Mouse (Mus musculus): ENCODE results near the gene Sprr4. TPM values are rescaled to one million over a fixed set of nuclear protein-coding genes. Genes with fewer than 3 reads are reported as not detected.

Gene Sprr4
- polyA plus RNA-seq (2012; fragmentation: generic; extraction: Trizol), result not detected

DNA sequence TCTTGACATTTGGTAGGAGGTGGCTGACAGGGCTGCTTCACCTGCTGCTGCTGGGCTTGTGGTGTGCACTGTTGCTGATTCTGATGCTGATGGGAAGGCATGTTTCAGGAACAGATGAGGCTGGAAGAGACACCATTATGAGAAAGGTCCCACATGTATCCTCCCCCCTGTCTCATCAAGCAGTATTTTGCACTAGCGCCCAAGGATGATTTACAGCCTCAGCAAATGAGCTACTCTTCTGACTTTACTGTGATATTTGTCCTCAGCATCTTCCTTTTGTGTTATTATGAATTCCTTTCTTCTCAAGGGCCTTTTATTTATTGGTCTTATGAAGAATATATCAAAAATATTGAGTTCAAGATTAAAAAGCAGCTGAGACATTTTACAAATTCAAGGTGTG is at the start of gene Sprr4:
TSS of gene Sprr4 (minus strand) at position 101 of the 400 bp plus-strand sequence.

DNA sequence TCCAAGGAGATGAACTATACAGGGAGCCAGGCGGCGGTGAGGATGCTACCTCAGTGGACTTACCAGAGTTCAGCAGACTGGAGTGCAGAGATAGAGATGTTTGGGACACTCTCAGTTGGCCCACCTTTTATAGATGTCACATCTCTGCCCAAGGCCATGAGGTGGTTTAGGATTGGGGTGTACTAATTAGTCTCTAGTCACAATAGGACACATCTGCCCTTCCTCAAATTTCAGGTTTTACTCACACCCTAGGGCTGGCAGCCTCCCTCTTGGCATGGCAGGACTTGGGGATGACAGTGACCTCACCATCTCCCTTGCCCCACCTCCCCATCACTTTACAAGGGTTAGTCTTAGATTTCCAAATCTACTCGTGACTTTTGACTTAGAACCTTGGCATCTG is 34.1 kb upstream of the Sprr4 start, which contains the start of gene 2310046K23Rik:
TSS of gene 2310046K23Rik (minus strand) at position 101 of the 400 bp plus-strand sequence.

DNA sequence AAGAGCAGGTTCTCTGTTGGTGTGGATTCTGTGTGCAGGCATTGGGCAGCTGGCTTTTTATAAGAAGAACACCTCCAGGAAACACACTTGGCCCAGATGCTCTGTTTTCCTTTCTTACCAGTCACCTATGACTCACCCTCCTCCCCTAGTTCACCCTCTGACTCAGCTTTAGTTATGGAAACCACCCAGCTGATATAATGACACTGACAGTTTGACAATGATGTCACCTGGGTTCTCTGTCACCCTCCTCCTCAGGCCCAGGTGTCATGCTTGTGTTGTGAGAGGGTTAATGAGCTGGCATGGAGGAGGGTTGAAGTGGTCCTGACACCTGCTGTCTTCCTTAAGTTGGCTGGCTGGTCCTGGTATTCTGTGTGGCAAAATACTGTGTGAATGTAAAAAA is 14.4 kb downstream of the Sprr4 start, which contains the start of gene Sprr1a:
TSS of gene Sprr1a (minus strand) at position 33 of the 400 bp plus-strand sequence.

DNA sequence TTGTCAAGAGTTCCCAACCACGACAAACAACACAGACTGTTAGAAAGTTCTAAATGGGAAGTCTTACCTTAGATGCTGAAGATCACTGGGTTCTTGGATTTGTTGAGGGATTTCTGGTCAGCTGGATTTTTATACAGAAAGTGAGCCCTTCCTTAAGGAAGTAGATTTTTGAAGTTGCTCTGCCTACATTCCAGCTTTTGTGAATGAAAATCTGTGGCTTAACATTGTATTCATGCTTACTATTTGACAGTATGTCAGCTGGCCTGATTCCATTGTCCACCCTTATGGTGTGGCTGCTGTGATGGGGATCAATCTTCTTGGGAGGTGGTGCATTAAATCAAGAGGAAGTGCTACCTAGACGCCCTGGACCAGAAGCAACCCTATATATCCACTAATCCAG is 41.7 kb downstream of the Sprr4 start, which contains the start of gene Sprr3:
TSS of gene Sprr3 (minus strand) at position 101 of the 400 bp plus-strand sequence.

Other genes starting within 250 kb of the Sprr4 start
- under 1 TPM in 1 of 2 experiments, not detected in 1; 0.06 TPM for gene Sprr2a3, start 215.1 kb downstream of the Sprr4 start, polyA plus RNA-seq (2012; fragmentation: generic; extraction: Trizol)
- gene Sprr2b, start 183.9 kb downstream of the Sprr4 start, polyA plus RNA-seq (2012; fragmentation: generic; extraction: Trizol), result not detected
- not detected for gene Sprr2d, start 161.4 kb downstream of the Sprr4 start, polyA plus RNA-seq (2012; fragmentation: generic; extraction: Trizol)
- gene Sprr2e, start 148.3 kb downstream of the Sprr4 start, polyA plus RNA-seq (2012; fragmentation: generic; extraction: Trizol), result under 1 TPM in 1 of 2 experiments, not detected in 1; 0.05 TPM
- not detected for gene Sprr2f, start 135.3 kb downstream of the Sprr4 start, polyA plus RNA-seq (2012; fragmentation: generic; extraction: Trizol)
- under 1 TPM in 1 of 2 experiments, not detected in 1; 0.04 TPM for gene Sprr2h, start 114.8 kb downstream of the Sprr4 start, polyA plus RNA-seq (2012; fragmentation: generic; extraction: Trizol)
- gene Sprr2i, start 92.5 kb downstream of the Sprr4 start, polyA plus RNA-seq (2012; fragmentation: generic; extraction: Trizol), result not detected
- under 1 TPM in 1 of 2 experiments, not detected in 1; 0.15 TPM for gene Sprr2j-ps, start 82.4 kb downstream of the Sprr4 start, polyA plus RNA-seq (2012; fragmentation: generic; extraction: Trizol)
- 10 to 100 TPM in 1 of 2 experiments, 1 to 10 TPM in 1; 6.3 to 13.3 TPM for gene Gm9774, start 71.1 kb downstream of the Sprr4 start, polyA plus RNA-seq (2012; fragmentation: generic; extraction: Trizol)
- 1 to 10 TPM in 1 of 2 experiments, under 1 TPM in 1; 0.38 to 2.1 TPM for gene Sprr2k, start 67.9 kb downstream of the Sprr4 start, polyA plus RNA-seq (2012; fragmentation: generic; extraction: Trizol)
- gene Sprr1b, start 61.7 kb downstream of the Sprr4 start, polyA plus RNA-seq (2012; fragmentation: generic; extraction: Trizol), result not detected
- not detected for gene Sprr3, start 41.8 kb downstream of the Sprr4 start, polyA plus RNA-seq (2012; fragmentation: generic; extraction: Trizol)
- 10 to 100 TPM in 1 of 2 experiments, 1 to 10 TPM in 1; 4.8 to 21.7 TPM for gene Sprr1a, start 14.6 kb downstream of the Sprr4 start, polyA plus RNA-seq (2012; fragmentation: generic; extraction: Trizol)
- gene 2310046K23Rik, start 34.0 kb upstream of the Sprr4 start, polyA plus RNA-seq (2012; fragmentation: generic; extraction: Trizol), result not detected
- gene Ivl, start 73.2 kb upstream of the Sprr4 start, polyA plus RNA-seq (2012; fragmentation: generic; extraction: Trizol), result under 1 TPM; 0.01 to 0.02 TPM
- not detected for gene Smcp, start 88.5 kb upstream of the Sprr4 start, polyA plus RNA-seq (2012; fragmentation: generic; extraction: Trizol)
- gene 2210017I01Rik, start 107.0 kb upstream of the Sprr4 start, polyA plus RNA-seq (2012; fragmentation: generic; extraction: Trizol), result not detected
- not detected for gene Lce6a, start 121.2 kb upstream of the Sprr4 start, polyA plus RNA-seq (2012; fragmentation: generic; extraction: Trizol)
- not detected for gene Lce1a1, start 147.8 kb upstream of the Sprr4 start, polyA plus RNA-seq (2012; fragmentation: generic; extraction: Trizol)
- not detected for gene Lce1b, start 156.4 kb upstream of the Sprr4 start, polyA plus RNA-seq (2012; fragmentation: generic; extraction: Trizol)
- gene Lce1a2, start 169.8 kb upstream of the Sprr4 start, polyA plus RNA-seq (2012; fragmentation: generic; extraction: Trizol), result not detected
- gene Lce1c, start 178.8 kb upstream of the Sprr4 start, polyA plus RNA-seq (2012; fragmentation: generic; extraction: Trizol), result not detected
- not detected for gene Lce1d, start 186.7 kb upstream of the Sprr4 start, polyA plus RNA-seq (2012; fragmentation: generic; extraction: Trizol)
- not detected for gene Lce1e, start 208.6 kb upstream of the Sprr4 start, polyA plus RNA-seq (2012; fragmentation: generic; extraction: Trizol)
- not detected for gene Lce1f, start 219.9 kb upstream of the Sprr4 start, polyA plus RNA-seq (2012; fragmentation: generic; extraction: Trizol)
- not detected for gene Gm38119, start 238.6 kb upstream of the Sprr4 start, polyA plus RNA-seq (2012; fragmentation: generic; extraction: Trizol)

Measured in C3H10T1/2 (cell line).